Mouse (Mus musculus) central nervous system, embryonic 14 days (tissue): ENCODE data around the gene Tmem144. TPM values are rescaled to one million over a fixed set of nuclear protein-coding genes. Genes with fewer than 3 reads are reported as not detected.

Experiments used
- polyA plus RNA-seq: library from polyadenylated mRNA; depleted of rRNA; stranded (reverse); fragments of >200 nt; gene quantifications from 2 replicates; pipeline ENCODE4 v1.2.3, GENCODE M21; 2012; rRNA removed

Gene Tmem144
- polyA plus RNA-seq, result 0.90 and 1.2 TPM in 2 replicates

GRCm38 (mm10) chr3:79852654-79853166 is at the start of gene Tmem144:
TSS of gene Tmem144 (minus strand) at chr3:79852773.

GRCm38 (mm10) chr3:79884305-79884704 is 31.7 kb upstream of the Tmem144 start, which contains the start of gene Fam198b:
TSS of gene Fam198b (plus strand) at chr3:79884533.

Other genes starting within 250 kb of the Tmem144 start
- 5.6 and 6.9 TPM in 2 replicates for gene 4930579G24Rik, start 223.7 kb downstream of the Tmem144 start, polyA plus RNA-seq
- gene Etfdh, start 223.3 kb downstream of the Tmem144 start, polyA plus RNA-seq, result 35.0 and 35.9 TPM in 2 replicates
- gene Rxfp1, start 114.9 kb downstream of the Tmem144 start, polyA plus RNA-seq, result 0.29 and 0.30 TPM in 2 replicates
- gene Fam198b, start 31.8 kb upstream of the Tmem144 start, polyA plus RNA-seq, result 1.4 and 3.1 TPM in 2 replicates